Mouse (Mus musculus) CH12.LX (cell line): Measurements from ENCODE around the gene Gm11084. TPM values are rescaled to one million over a fixed set of nuclear protein-coding genes. Genes with fewer than 3 reads are reported as not detected.

Experiments used
- DNase-seq: peaks from one replicate; pipeline ENCODE4 v3.0.0-alpha.2; 2013; ENCODE audit errors: extremely low read depth
- H3K27ac ChIP-seq: 2 replicates; pipeline ENCODE4 v1.5.1; 2012; ENCODE audit warnings: low read depth, mild to moderate bottlenecking, control low read depth, moderate library complexity; ENCODE audit not compliant: insufficient read depth
- H3K27me3 ChIP-seq: replicated peaks from 2 replicates; pipeline ENCODE3; 2012; ENCODE audit warnings: inconsistent platforms
- H3K36me3 ChIP-seq, 2 experiments: replicated peaks in 1 of 2; 2 replicates each; pipeline versions ENCODE3 to v1.6.1; 2012; ENCODE audit warnings: inconsistent platforms in 1 of 2, low read length in 1 of 2, mild to moderate bottlenecking in 1 of 2, mixed read lengths in 1 of 2, moderate library complexity in 1 of 2; ENCODE audit not compliant: control insufficient read depth in 1 of 2, insufficient read depth in 1 of 2
- H3K4me1 ChIP-seq, 2 experiments: 2 replicates each; pipeline ENCODE4 v1.6.1; 2012; ENCODE audit warnings: inconsistent platforms in 1 of 2, moderate library complexity in 1 of 2; ENCODE audit not compliant: insufficient read depth in 2 of 2, control insufficient read depth in 1 of 2
- H3K4me2 ChIP-seq: 2 replicates; pipeline ENCODE4 v1.6.1; 2012; ENCODE audit warnings: low read depth, mild to moderate bottlenecking, control low read depth; ENCODE audit not compliant: poor library complexity, insufficient read depth, severe bottlenecking
- H3K4me3 ChIP-seq, 3 experiments: fragments of 150-350 bp in 1 of 3; sonication (generic) in 1 of 3; replicated peaks in 1 of 3; 2 replicates each; pipeline versions ENCODE3 to v1.5.1; 2011 to 2012; ENCODE audit warnings: low read depth in 2 of 3, low read length in 2 of 3, mild to moderate bottlenecking in 2 of 3, moderate library complexity in 2 of 3, control low read depth in 1 of 3, improper control_type of control experiment in 1 of 3, inconsistent platforms in 1 of 3, mixed read lengths in 1 of 3; ENCODE audit not compliant: poor library complexity in 1 of 3
- H3K79me2 ChIP-seq: replicated peaks from 2 replicates; pipeline ENCODE4 v1.6.1; 2012; ENCODE audit warnings: mild to moderate bottlenecking, moderate library complexity; ENCODE audit not compliant: control insufficient read depth, poor library complexity, insufficient read depth, severe bottlenecking; ENCODE audit errors: extremely low read depth
- H3K9ac ChIP-seq: 2 replicates; pipeline ENCODE4 v1.6.1; 2012; ENCODE audit warnings: low read depth, mild to moderate bottlenecking, control low read depth, moderate library complexity; ENCODE audit not compliant: insufficient read depth
- H3K9me3 ChIP-seq: replicated peaks from 2 replicates; pipeline ENCODE3; 2012; ENCODE audit warnings: low read length, inconsistent platforms, mixed read lengths
- BHLHE40 ChIP-seq: IDR thresholded peaks from 2 replicates; pipeline ENCODE4 v1.6.1; 2011; ENCODE audit warnings: mild to moderate bottlenecking, low read depth, low read length, improper control_type of control experiment
- CHD1 ChIP-seq: IDR thresholded peaks from 2 replicates; pipeline ENCODE4 v1.6.1; 2012; ENCODE audit warnings: low read depth, low read length, improper control_type of control experiment, inconsistent platforms
- ELF1 ChIP-seq: IDR thresholded peaks from 2 replicates; pipeline ENCODE4 v1.6.1; 2014; ENCODE audit warnings: low read depth, mild to moderate bottlenecking, inconsistent platforms, low read length, improper control_type of control experiment
- EP300 ChIP-seq: IDR thresholded peaks from 2 replicates; pipeline ENCODE4 v1.6.1; 2011; ENCODE audit warnings: low read length, improper control_type of control experiment
- ETS1 ChIP-seq: conservative IDR thresholded peaks from 2 replicates; pipeline ENCODE4 v1.6.1; 2012; ENCODE audit warnings: low read depth, mild to moderate bottlenecking, inconsistent platforms, low read length, improper control_type of control experiment, moderate library complexity
- GABPA ChIP-seq: IDR thresholded peaks from 2 replicates; pipeline ENCODE4 v1.6.1; 2012; ENCODE audit warnings: low read depth, low read length, improper control_type of control experiment, inconsistent platforms; ENCODE audit not compliant: insufficient replicate concordance
- HCFC1 ChIP-seq: IDR thresholded peaks from 2 replicates; pipeline ENCODE4 v1.6.1; 2012; ENCODE audit warnings: low read depth, mild to moderate bottlenecking, inconsistent platforms, low read length, improper control_type of control experiment
- JUN ChIP-seq: IDR thresholded peaks from 2 replicates; pipeline ENCODE4 v1.6.1; 2011; ENCODE audit warnings: low read depth, mild to moderate bottlenecking, low read length, improper control_type of control experiment, moderate library complexity; ENCODE audit not compliant: insufficient read depth
- JUND ChIP-seq: conservative IDR thresholded peaks from 2 replicates; pipeline ENCODE4 v1.6.1; 2011; ENCODE audit warnings: low read depth, low read length, improper control_type of control experiment
- KAT2A ChIP-seq: IDR thresholded peaks from 2 replicates; pipeline ENCODE4 v1.6.1; 2012; ENCODE audit warnings: low read length, improper control_type of control experiment, inconsistent platforms; ENCODE audit not compliant: insufficient replicate concordance
- MAX ChIP-seq: IDR thresholded peaks from 2 replicates; pipeline ENCODE4 v1.6.1; 2011; ENCODE audit warnings: low read length, improper control_type of control experiment
- MAZ ChIP-seq: IDR thresholded peaks from 2 replicates; pipeline ENCODE4 v1.6.1; 2012; ENCODE audit warnings: low read depth, mild to moderate bottlenecking, inconsistent platforms, low read length, improper control_type of control experiment, moderate library complexity
- MEF2A ChIP-seq: IDR thresholded peaks from 2 replicates; pipeline ENCODE4 v1.6.1; 2014; ENCODE audit warnings: low read depth, mild to moderate bottlenecking, inconsistent platforms, low read length, improper control_type of control experiment, borderline replicate concordance
- MXI1 ChIP-seq: IDR thresholded peaks from 2 replicates; pipeline ENCODE4 v1.6.1; 2011; ENCODE audit warnings: mild to moderate bottlenecking, low read depth, low read length, improper control_type of control experiment
- MYC ChIP-seq: IDR thresholded peaks from 2 replicates; pipeline ENCODE4 v1.6.1; 2011; ENCODE audit warnings: low read depth, mild to moderate bottlenecking, improper control_type of control experiment, low read length
- NRF1 ChIP-seq: IDR thresholded peaks from 2 replicates; pipeline ENCODE4 v1.6.1; 2014; ENCODE audit warnings: low read depth, mild to moderate bottlenecking, inconsistent platforms, low read length, improper control_type of control experiment, moderate library complexity
- POLR2A ChIP-seq: IDR thresholded peaks from 2 replicates; pipeline ENCODE4 v1.6.1; 2011; ENCODE audit warnings: low read depth, mild to moderate bottlenecking, improper control_type of control experiment, low read length
- POLR2AphosphoS2 ChIP-seq: IDR thresholded peaks from 2 replicates; pipeline ENCODE4 v1.6.1; 2011; ENCODE audit warnings: low read depth, low read length, improper control_type of control experiment
- RAD21 ChIP-seq: IDR thresholded peaks from 2 replicates; pipeline ENCODE4 v1.6.1; 2011; ENCODE audit warnings: low read depth, mild to moderate bottlenecking, low read length, improper control_type of control experiment, moderate library complexity
- RCOR1 ChIP-seq: conservative IDR thresholded peaks from 2 replicates; pipeline ENCODE4 v1.6.1; 2012; ENCODE audit warnings: low read depth, mild to moderate bottlenecking, inconsistent platforms, low read length, improper control_type of control experiment
- SIN3A ChIP-seq: IDR thresholded peaks from 2 replicates; pipeline ENCODE4 v1.6.1; 2012; ENCODE audit warnings: low read length, improper control_type of control experiment, inconsistent platforms
- TBP ChIP-seq: conservative IDR thresholded peaks from 2 replicates; pipeline ENCODE4 v1.6.1; 2011; ENCODE audit warnings: low read depth, low read length, improper control_type of control experiment
- TCF12 ChIP-seq: IDR thresholded peaks from 2 replicates; pipeline ENCODE4 v1.6.1; 2014; ENCODE audit warnings: low read depth, mild to moderate bottlenecking, inconsistent platforms, low read length, improper control_type of control experiment
- UBTF ChIP-seq: IDR thresholded peaks from 2 replicates; pipeline ENCODE4 v1.6.1; 2012; ENCODE audit warnings: low read depth, mild to moderate bottlenecking, inconsistent platforms, low read length, improper control_type of control experiment, moderate library complexity
- USF2 ChIP-seq: conservative IDR thresholded peaks from 2 replicates; pipeline ENCODE4 v1.6.1; 2011; ENCODE audit warnings: low read depth, low read length, improper control_type of control experiment
- ZC3H11A ChIP-seq: IDR thresholded peaks from 2 replicates; pipeline ENCODE4 v1.6.1; 2012; ENCODE audit warnings: low read depth, mild to moderate bottlenecking, inconsistent platforms, low read length, improper control_type of control experiment
- ZKSCAN1 ChIP-seq: IDR thresholded peaks from 2 replicates; pipeline ENCODE4 v1.6.1; 2012; ENCODE audit warnings: low read depth, inconsistent platforms, low read length, improper control_type of control experiment, borderline replicate concordance
- ZMIZ1 ChIP-seq: IDR thresholded peaks from 2 replicates; pipeline ENCODE4 v1.6.1; 2012; ENCODE audit warnings: low read depth, mild to moderate bottlenecking, inconsistent platforms, low read length, improper control_type of control experiment
- ZNF384 ChIP-seq: IDR thresholded peaks from 2 replicates; pipeline ENCODE4 v1.6.1; 2012; ENCODE audit warnings: low read depth, low read length, improper control_type of control experiment, inconsistent platforms
- dilution Hi-C: fragments of 300-500 bp; cut with MboI; formaldehyde crosslinking; loops from 2 replicates; pipeline ENCODE4 v1.14.3; 2020; ENCODE audit warnings: low sequenced_read_pairs; ENCODE audit not compliant: extremely low pct_unique_long_range_greater_than_20kb, extremely low pct_ligation_motif_present
- in situ Hi-C: fragments of 300-500 bp; cut with MboI; formaldehyde crosslinking; loops from 3 replicates; pipeline ENCODE4 v1.14.3; 2019; ENCODE audit warnings: low sequenced_read_pairs, low pct_ligation_motif_present, low pct_unique_long_range_greater_than_20kb, mixed read lengths
- polyA plus RNA-seq: library from polyadenylated mRNA; unstranded; fragments of >175 nt; gene quantifications from 2 replicates; pipeline ENCODE4 v1.2.1, GENCODE M21; 2012; ENCODE audit warnings: low read depth; ENCODE audit not compliant: insufficient read length
- total RNA-seq, 2 experiments: library from RNA; depleted of rRNA; stranded (reverse); fragments of 300-350 nt in 1 of 2; fragments of >200 nt in 1 of 2; gene quantifications; 2 replicates each; pipeline ENCODE4 v1.2.3; 2012 to 2014

The Gm11084 gene
- total and polyA plus RNA-seq, 3 experiments: not detected

DNA sequence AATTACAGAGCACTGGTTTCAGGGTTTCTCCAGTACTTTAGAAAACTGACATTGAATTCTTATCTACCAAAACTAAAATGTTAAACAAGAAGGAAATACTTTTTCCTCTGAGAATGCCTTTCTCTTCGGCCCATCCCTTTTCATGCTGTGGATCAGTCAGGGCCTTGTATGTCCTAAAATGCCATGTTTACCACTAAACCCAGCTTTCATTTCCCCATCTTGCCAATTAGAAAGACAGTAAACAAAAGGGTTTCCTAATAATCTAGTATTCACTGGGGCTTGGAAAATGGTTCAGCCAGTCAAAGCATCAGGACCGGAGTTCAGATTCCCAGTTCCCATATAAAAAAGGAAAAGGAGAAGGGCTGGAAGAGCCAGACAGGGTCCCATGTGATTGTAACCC is 21.1 kb downstream of the Gm11084 start:
- no peak overlapping the region for H3K4me3 ChIP-seq
- DNase-seq: no peak
- H3K27ac ChIP-seq: no peak overlapping the region
- H3K4me2 ChIP-seq: no peak overlapping the region
- peaks cover 82% of the 10 kb centered on the region for H3K79me2 ChIP-seq
- TF ChIP-seq USF2 (no peak), MAZ (no peak), KAT2A (no peak), GABPA (no peak), UBTF (no peak), EP300 (no peak), ZMIZ1 (no peak), NRF1 (no peak), BHLHE40 (no peak), MYC (no peak), RAD21 (no peak), CHD1 (no peak), ZNF384 (no peak), ETS1 (no peak), MXI1 (no peak), RCOR1 (no peak)
- H3K4me1 ChIP-seq: peaks cover 3 to 14% of the 10 kb centered on the region in 2 experiments
- in situ Hi-C loops (loop anchor here (25.0 kb wide), 1 partner anchor 322 kb away; no protein-coding TSS in a partner anchor), dilution Hi-C loops (no loop called here)
- no peak overlapping the region for H3K9ac ChIP-seq
- H3K27me3 ChIP-seq: no peaks in the 10 kb centered on the region
- no peaks in the 10 kb centered on the region for H3K9me3 ChIP-seq
- peaks cover 29 to 71% of the 10 kb centered on the region in 2 experiments for H3K36me3 ChIP-seq

- Histone ChIP-seq H3K36me3 (peaks cover 38 to 79% of the 10 kb centered on the region in 2 experiments), H3K27ac (no peak overlapping the region), H3K4me2 (no peak overlapping the region)
- DNase-seq: no peak
- in situ Hi-C loops: loop anchor here (25.0 kb wide), 1 partner anchor 331 kb away; no protein-coding TSS in a partner anchor
- no peak for TF ChIP-seq MAZ
- TF ChIP-seq NRF1: no peak
- no peak for TF ChIP-seq JUND
- TF ChIP-seq POLR2AphosphoS2: no peak
- no peak for TF ChIP-seq ELF1
- TF ChIP-seq ZKSCAN1: no peak
- no peak for TF ChIP-seq ZC3H11A
- no peak for TF ChIP-seq MXI1
- no peak for TF ChIP-seq POLR2A
- no peak for TF ChIP-seq MYC
- TF ChIP-seq JUN: no peak
- no peak for TF ChIP-seq SIN3A
- no peak for TF ChIP-seq ETS1
- TF ChIP-seq TBP: no peak
- no peak for TF ChIP-seq MEF2A
- no peak for TF ChIP-seq HCFC1
- TF ChIP-seq TCF12: no peak
- no peak for TF ChIP-seq BHLHE40
- TF ChIP-seq MAX: no peak
- TF ChIP-seq, all 38 proteins: peak for 0
- Histone ChIP-seq H3K4me1 (no peaks in the 10 kb centered on the region), H3K9ac (no peak overlapping the region), H3K9me3 (peaks cover 2% of the 10 kb centered on the region), H3K27me3 (no peaks in the 10 kb centered on the region), H3K4me3 (no peak overlapping the region), H3K79me2 (peaks cover 85% of the 10 kb centered on the region)
- dilution Hi-C loops: no loop called here
Observed at GRCm38 (mm10) chr2:72956415-72956814, 30.1 kb downstream of the Gm11084 start.
